Mouse (Mus musculus) CH12.LX (cell line): ENCODE data around the gene Ofcc1. TPM values are rescaled to one million over a fixed set of nuclear protein-coding genes. Genes with fewer than 3 reads are reported as not detected.

Source experiments
- DNase-seq: peaks from one replicate; pipeline ENCODE4 v3.0.0-alpha.2; 2013; ENCODE audit errors: extremely low read depth
- H3K27ac ChIP-seq: 2 replicates; pipeline ENCODE4 v1.5.1; 2012; ENCODE audit warnings: low read depth, mild to moderate bottlenecking, control low read depth, moderate library complexity; ENCODE audit not compliant: insufficient read depth
- H3K27me3 ChIP-seq: replicated peaks from 2 replicates; pipeline ENCODE3; 2012; ENCODE audit warnings: inconsistent platforms
- H3K36me3 ChIP-seq, 2 experiments: replicated peaks in 1 of 2; 2 replicates each; pipeline versions ENCODE3 to v1.6.1; 2012; ENCODE audit warnings: inconsistent platforms in 1 of 2, low read length in 1 of 2, mild to moderate bottlenecking in 1 of 2, mixed read lengths in 1 of 2, moderate library complexity in 1 of 2; ENCODE audit not compliant: control insufficient read depth in 1 of 2, insufficient read depth in 1 of 2
- H3K4me1 ChIP-seq, 2 experiments: 2 replicates each; pipeline ENCODE4 v1.6.1; 2012; ENCODE audit warnings: inconsistent platforms in 1 of 2, moderate library complexity in 1 of 2; ENCODE audit not compliant: insufficient read depth in 2 of 2, control insufficient read depth in 1 of 2
- H3K4me2 ChIP-seq: 2 replicates; pipeline ENCODE4 v1.6.1; 2012; ENCODE audit warnings: low read depth, mild to moderate bottlenecking, control low read depth; ENCODE audit not compliant: poor library complexity, insufficient read depth, severe bottlenecking
- H3K4me3 ChIP-seq, 3 experiments: fragments of 150-350 bp in 1 of 3; sonication (generic) in 1 of 3; replicated peaks in 1 of 3; 2 replicates each; pipeline versions ENCODE3 to v1.5.1; 2011 to 2012; ENCODE audit warnings: low read depth in 2 of 3, low read length in 2 of 3, mild to moderate bottlenecking in 2 of 3, moderate library complexity in 2 of 3, control low read depth in 1 of 3, improper control_type of control experiment in 1 of 3, inconsistent platforms in 1 of 3, mixed read lengths in 1 of 3; ENCODE audit not compliant: poor library complexity in 1 of 3
- H3K79me2 ChIP-seq: replicated peaks from 2 replicates; pipeline ENCODE4 v1.6.1; 2012; ENCODE audit warnings: mild to moderate bottlenecking, moderate library complexity; ENCODE audit not compliant: control insufficient read depth, poor library complexity, insufficient read depth, severe bottlenecking; ENCODE audit errors: extremely low read depth
- H3K9ac ChIP-seq: 2 replicates; pipeline ENCODE4 v1.6.1; 2012; ENCODE audit warnings: low read depth, mild to moderate bottlenecking, control low read depth, moderate library complexity; ENCODE audit not compliant: insufficient read depth
- H3K9me3 ChIP-seq: replicated peaks from 2 replicates; pipeline ENCODE3; 2012; ENCODE audit warnings: low read length, inconsistent platforms, mixed read lengths
- CHD1 ChIP-seq: IDR thresholded peaks from 2 replicates; pipeline ENCODE4 v1.6.1; 2012; ENCODE audit warnings: low read depth, low read length, improper control_type of control experiment, inconsistent platforms
- CHD2 ChIP-seq: IDR thresholded peaks from 2 replicates; pipeline ENCODE4 v1.6.1; 2011; ENCODE audit warnings: low read length, improper control_type of control experiment
- E2F4 ChIP-seq: IDR thresholded peaks from 2 replicates; pipeline ENCODE4 v1.6.1; 2011; ENCODE audit warnings: low read depth, low read length, improper control_type of control experiment; ENCODE audit not compliant: insufficient replicate concordance
- ELF1 ChIP-seq: IDR thresholded peaks from 2 replicates; pipeline ENCODE4 v1.6.1; 2014; ENCODE audit warnings: low read depth, mild to moderate bottlenecking, inconsistent platforms, low read length, improper control_type of control experiment
- EP300 ChIP-seq: IDR thresholded peaks from 2 replicates; pipeline ENCODE4 v1.6.1; 2011; ENCODE audit warnings: low read length, improper control_type of control experiment
- IRF4 ChIP-seq: IDR thresholded peaks from 2 replicates; pipeline ENCODE4 v1.6.1; 2014; ENCODE audit warnings: low read depth, mild to moderate bottlenecking, inconsistent platforms, low read length, improper control_type of control experiment
- JUND ChIP-seq: conservative IDR thresholded peaks from 2 replicates; pipeline ENCODE4 v1.6.1; 2011; ENCODE audit warnings: low read depth, low read length, improper control_type of control experiment
- MAX ChIP-seq: IDR thresholded peaks from 2 replicates; pipeline ENCODE4 v1.6.1; 2011; ENCODE audit warnings: low read length, improper control_type of control experiment
- MEF2A ChIP-seq: IDR thresholded peaks from 2 replicates; pipeline ENCODE4 v1.6.1; 2014; ENCODE audit warnings: low read depth, mild to moderate bottlenecking, inconsistent platforms, low read length, improper control_type of control experiment, borderline replicate concordance
- MXI1 ChIP-seq: IDR thresholded peaks from 2 replicates; pipeline ENCODE4 v1.6.1; 2011; ENCODE audit warnings: mild to moderate bottlenecking, low read depth, low read length, improper control_type of control experiment
- MYC ChIP-seq: IDR thresholded peaks from 2 replicates; pipeline ENCODE4 v1.6.1; 2011; ENCODE audit warnings: low read depth, mild to moderate bottlenecking, improper control_type of control experiment, low read length
- NELFE ChIP-seq: IDR thresholded peaks from 2 replicates; pipeline ENCODE4 v1.6.1; 2011; ENCODE audit warnings: low read depth, low read length, improper control_type of control experiment
- NRF1 ChIP-seq: IDR thresholded peaks from 2 replicates; pipeline ENCODE4 v1.6.1; 2014; ENCODE audit warnings: low read depth, mild to moderate bottlenecking, inconsistent platforms, low read length, improper control_type of control experiment, moderate library complexity
- POLR2AphosphoS2 ChIP-seq: IDR thresholded peaks from 2 replicates; pipeline ENCODE4 v1.6.1; 2011; ENCODE audit warnings: low read depth, low read length, improper control_type of control experiment
- SIN3A ChIP-seq: IDR thresholded peaks from 2 replicates; pipeline ENCODE4 v1.6.1; 2012; ENCODE audit warnings: low read length, improper control_type of control experiment, inconsistent platforms
- TBP ChIP-seq: conservative IDR thresholded peaks from 2 replicates; pipeline ENCODE4 v1.6.1; 2011; ENCODE audit warnings: low read depth, low read length, improper control_type of control experiment
- TCF12 ChIP-seq: IDR thresholded peaks from 2 replicates; pipeline ENCODE4 v1.6.1; 2014; ENCODE audit warnings: low read depth, mild to moderate bottlenecking, inconsistent platforms, low read length, improper control_type of control experiment
- UBTF ChIP-seq: IDR thresholded peaks from 2 replicates; pipeline ENCODE4 v1.6.1; 2012; ENCODE audit warnings: low read depth, mild to moderate bottlenecking, inconsistent platforms, low read length, improper control_type of control experiment, moderate library complexity
- USF2 ChIP-seq: conservative IDR thresholded peaks from 2 replicates; pipeline ENCODE4 v1.6.1; 2011; ENCODE audit warnings: low read depth, low read length, improper control_type of control experiment
- ZMIZ1 ChIP-seq: IDR thresholded peaks from 2 replicates; pipeline ENCODE4 v1.6.1; 2012; ENCODE audit warnings: low read depth, mild to moderate bottlenecking, inconsistent platforms, low read length, improper control_type of control experiment
- ZNF384 ChIP-seq: IDR thresholded peaks from 2 replicates; pipeline ENCODE4 v1.6.1; 2012; ENCODE audit warnings: low read depth, low read length, improper control_type of control experiment, inconsistent platforms
- dilution Hi-C: fragments of 300-500 bp; cut with MboI; formaldehyde crosslinking; loops from 2 replicates; pipeline ENCODE4 v1.14.3; 2020; ENCODE audit warnings: low sequenced_read_pairs; ENCODE audit not compliant: extremely low pct_unique_long_range_greater_than_20kb, extremely low pct_ligation_motif_present
- in situ Hi-C: fragments of 300-500 bp; cut with MboI; formaldehyde crosslinking; loops from 3 replicates; pipeline ENCODE4 v1.14.3; 2019; ENCODE audit warnings: low sequenced_read_pairs, low pct_ligation_motif_present, low pct_unique_long_range_greater_than_20kb, mixed read lengths
- polyA plus RNA-seq: library from polyadenylated mRNA; unstranded; fragments of >175 nt; gene quantifications from 2 replicates; pipeline ENCODE4 v1.2.1, GENCODE M21; 2012; ENCODE audit warnings: low read depth; ENCODE audit not compliant: insufficient read length
- total RNA-seq, 2 experiments: library from RNA; depleted of rRNA; stranded (reverse); fragments of 300-350 nt in 1 of 2; fragments of >200 nt in 1 of 2; gene quantifications; 2 replicates each; pipeline ENCODE4 v1.2.3; 2012 to 2014

The Ofcc1 gene
- total and polyA plus RNA-seq, 3 experiments, result not detected

GRCm38 (mm10) chr13:40076236-40076635 is 285.0 kb downstream of the Ofcc1 start:
- H3K79me2 ChIP-seq, result no peaks in the 10 kb centered on the region
- H3K9ac ChIP-seq, result no peak overlapping the region
- H3K4me1 ChIP-seq, result no peaks in the 10 kb centered on the region
- H3K4me3 ChIP-seq, result no peak overlapping the region
- dilution Hi-C loops (no loop called here), in situ Hi-C loops (no loop called here)
- H3K9me3 ChIP-seq, result no peaks in the 10 kb centered on the region
- H3K27ac ChIP-seq, result no peak overlapping the region
- DNase-seq, result no peak
- TF ChIP-seq TBP (no peak), NELFE (no peak), MEF2A (no peak), MXI1 (no peak), TCF12 (no peak), NRF1 (no peak), POLR2AphosphoS2 (no peak), E2F4 (no peak), EP300 (no peak), MYC (no peak), CHD2 (no peak), ELF1 (no peak), JUND (no peak), MAX (no peak), UBTF (no peak), IRF4 (no peak), USF2 (no peak), SIN3A (no peak), ZMIZ1 (no peak)
- TF ChIP-seq, all 38 proteins: peak for 0
- H3K4me2 ChIP-seq, result no peak overlapping the region
- no peaks in the 10 kb centered on the region for H3K36me3 ChIP-seq
- no peaks in the 10 kb centered on the region for H3K27me3 ChIP-seq

GRCm38 (mm10) chr13:40074850-40075416 is 286.3 kb downstream of the Ofcc1 start:
- no peaks in the 10 kb centered on the region for H3K4me1 ChIP-seq
- no peaks in the 10 kb centered on the region for H3K9me3 ChIP-seq
- H3K79me2 ChIP-seq, result no peaks in the 10 kb centered on the region
- H3K9ac ChIP-seq, result no peak overlapping the region
- in situ Hi-C loops, result no loop called here
- H3K4me2 ChIP-seq, result no peak overlapping the region
- no peak for TF ChIP-seq ZNF384
- TF ChIP-seq MXI1, result no peak
- no peak for TF ChIP-seq USF2
- no peak for TF ChIP-seq CHD1
- H3K4me3 ChIP-seq, result no peak overlapping the region
- no peak overlapping the region for H3K27ac ChIP-seq
- dilution Hi-C loops, result no loop called here
- no peaks in the 10 kb centered on the region for H3K36me3 ChIP-seq
- no peaks in the 10 kb centered on the region for H3K27me3 ChIP-seq
- DNase-seq, result no peak
